Mouse (Mus musculus): ENCODE measurements around the gene Sema3e.

DNA sequence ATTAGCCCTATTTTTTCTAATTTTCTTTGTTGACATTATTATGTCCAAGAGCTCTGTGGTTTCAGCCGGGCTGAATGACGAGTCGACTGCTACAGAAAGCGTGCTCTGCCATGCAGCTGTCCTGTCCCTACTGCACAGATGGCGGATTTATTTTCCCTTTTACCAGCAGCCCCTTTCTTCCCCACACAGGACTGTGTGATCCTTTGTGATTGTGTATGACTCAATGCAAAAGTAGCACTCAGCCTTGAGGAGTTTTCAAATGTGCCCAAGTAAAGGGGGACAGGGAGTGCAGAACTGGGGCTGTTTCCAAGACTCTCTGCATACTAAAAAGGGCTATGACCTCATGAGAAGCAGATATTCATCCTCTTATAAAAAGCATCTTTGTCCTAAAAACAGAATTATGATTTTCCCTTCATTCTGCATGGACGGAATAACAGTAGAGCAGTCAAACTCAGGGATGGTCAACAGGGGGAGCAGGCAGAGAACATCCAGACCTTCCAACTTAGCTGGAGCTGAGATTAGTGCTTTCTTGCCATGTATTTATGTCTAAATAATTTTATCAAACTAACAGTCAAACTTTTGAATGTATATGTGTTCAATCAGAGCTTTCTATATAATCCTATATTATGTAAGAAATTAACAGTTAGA is 170.2 kb downstream of the Sema3e start:
- no peak for TF ChIP-seq CTCF (IDR thresholded peaks at IDR 0.05; ENCODE audit: control insufficient read depth, insufficient read depth, insufficient replicate concordance, low read depth, low read length)
- TF ChIP-seq POLR2A (IDR thresholded peaks at IDR 0.05; ENCODE audit: control insufficient read depth, low read depth, low read length): no peak

Data from testis, adult 2 months (tissue).